Mouse (Mus musculus): ENCODE data around the gene 4933417A18Rik.
"Not testable (repeated sequence)": the region's sequence is repeated elsewhere in the genome, so short reads cannot be mapped to it uniquely, and the experiment has no call there.

The 4933417A18Rik gene

GRCm38 (mm10) chr13:34976116-34976515 lies 51.9 kb downstream of the 4933417A18Rik start:
- no peak for DNase-seq

- DNase-seq, result no peak
Measured at GRCm38 (mm10) chr13:34977410-34977809, 53.2 kb downstream of the 4933417A18Rik start.

- not testable (repeated sequence) for DNase-seq
Measured at GRCm38 (mm10) chr13:34978635-34979034, 54.4 kb downstream of the 4933417A18Rik start.

GRCm38 (mm10) chr13:34983479-34983878 lies 59.3 kb downstream of the 4933417A18Rik start:
- DNase-seq, result not testable (repeated sequence)

GRCm38 (mm10) chr13:34991581-34992273 lies 67.5 kb downstream of the 4933417A18Rik start:
- DNase-seq, result no peak

GRCm38 (mm10) chr13:34993085-34993484 lies 68.9 kb downstream of the 4933417A18Rik start:
- no peak for DNase-seq

GRCm38 (mm10) chr13:34993595-34993982 lies 69.4 kb downstream of the 4933417A18Rik start:
- no peak for DNase-seq

GRCm38 (mm10) chr13:34993983-34994811 lies 70.0 kb downstream of the 4933417A18Rik start:
- DNase-seq, result peak; percentile 88 to 96

GRCm38 (mm10) chr13:34995925-34996324 lies 71.7 kb downstream of the 4933417A18Rik start:
- DNase-seq, result no peak
